Mouse (Mus musculus): ENCODE measurements around the gene Adam12. TPM values are rescaled to one million over a fixed set of nuclear protein-coding genes. Genes with fewer than 3 reads are reported as not detected.
A peak's percentile ranks its signal among the peaks of the same experiment; 100 is the strongest.

Gene Adam12
- polyA plus RNA-seq, 1 experiment from 2014 or later, result 3.4 TPM

DNA sequence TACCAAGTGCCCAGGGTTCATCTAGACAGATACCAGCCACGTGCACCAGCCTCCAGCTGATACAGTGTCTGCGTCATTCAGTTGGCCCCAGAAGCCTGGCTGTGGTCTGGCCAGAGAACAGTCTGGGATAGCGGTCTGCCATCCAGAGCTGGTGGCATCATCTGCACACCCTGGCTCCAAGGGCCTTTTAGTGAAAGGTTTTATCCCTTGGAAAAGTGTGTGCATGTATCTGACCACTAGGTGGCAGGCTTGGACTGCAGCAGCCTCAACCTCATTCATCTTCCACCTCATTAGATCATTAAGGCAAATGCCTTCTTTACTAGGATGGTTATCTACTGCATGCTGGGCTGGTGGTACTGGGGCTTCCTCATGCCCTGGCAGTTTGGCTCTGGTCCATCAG is 375.7 kb downstream of the Adam12 start:
- DNase-seq (peak; percentile 91), ATAC-seq (ENCODE audit: low FRiP score, low TSS enrichment) (peak; percentile 43; the same call in 1 of the 2 replicates)
- 20% methylated on average over 3 of the region's 3 CpGs for WGBS
- no peaks in the 10 kb centered on the region for H3K27me3 ChIP-seq (ENCODE audit: control insufficient read depth, insufficient read depth, low read length)
- no peak overlapping the region for H3K4me3 ChIP-seq (replicated peaks; ENCODE audit: low read depth, low read length)
- H3K4me1 ChIP-seq (ENCODE audit: control insufficient read depth, insufficient read depth, low read length), result no peaks in the 10 kb centered on the region
- H3K4me2 ChIP-seq (ENCODE audit: low read length), result no peak overlapping the region
- H3K27ac ChIP-seq (replicated peaks; ENCODE audit: low read depth, low read length), result no peak overlapping the region
- H3K9ac ChIP-seq (replicated peaks; ENCODE audit: low read length), result no peak overlapping the region
- H3K36me3 ChIP-seq (ENCODE audit: control insufficient read depth, insufficient read depth, low read length), result no peaks in the 10 kb centered on the region
- H3K9me3 ChIP-seq (ENCODE audit: control insufficient read depth, low read length), result no peaks in the 10 kb centered on the region

DNA sequence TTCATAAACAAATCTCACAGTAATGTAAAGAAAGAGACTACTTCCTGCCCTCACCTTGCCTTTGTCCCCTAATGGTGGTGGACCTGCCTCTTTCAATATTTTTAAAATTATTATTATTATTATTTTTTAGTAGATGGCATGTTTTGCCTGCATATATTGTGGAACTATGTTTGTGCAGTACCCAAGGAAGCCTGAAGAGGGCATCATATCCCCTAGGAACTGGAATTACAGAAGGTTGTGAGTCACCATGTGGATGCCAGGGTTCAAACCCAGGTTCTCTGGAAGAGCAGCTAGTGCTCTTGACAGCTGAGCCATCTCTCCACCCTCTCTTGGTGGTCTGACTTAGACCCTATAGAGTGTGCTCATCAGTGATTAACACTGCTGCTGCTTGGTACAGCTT is 381.2 kb downstream of the Adam12 start:
- Histone ChIP-seq H3K4me1 (ENCODE audit: control insufficient read depth, insufficient read depth, low read length) (no peaks in the 10 kb centered on the region), H3K27me3 (ENCODE audit: control insufficient read depth, insufficient read depth, low read length) (no peaks in the 10 kb centered on the region), H3K9ac (replicated peaks; ENCODE audit: low read length) (no peak overlapping the region), H3K27ac (replicated peaks; ENCODE audit: low read depth, low read length) (no peak overlapping the region), H3K9me3 (ENCODE audit: control insufficient read depth, low read length) (no peaks in the 10 kb centered on the region), H3K36me3 (ENCODE audit: control insufficient read depth, insufficient read depth, low read length) (no peaks in the 10 kb centered on the region), H3K4me3 (replicated peaks; ENCODE audit: low read depth, low read length) (no peak overlapping the region), H3K4me2 (ENCODE audit: low read length) (no peak overlapping the region)
- DNase-seq (no peak), ATAC-seq (ENCODE audit: low FRiP score, low TSS enrichment) (no peak)

DNA sequence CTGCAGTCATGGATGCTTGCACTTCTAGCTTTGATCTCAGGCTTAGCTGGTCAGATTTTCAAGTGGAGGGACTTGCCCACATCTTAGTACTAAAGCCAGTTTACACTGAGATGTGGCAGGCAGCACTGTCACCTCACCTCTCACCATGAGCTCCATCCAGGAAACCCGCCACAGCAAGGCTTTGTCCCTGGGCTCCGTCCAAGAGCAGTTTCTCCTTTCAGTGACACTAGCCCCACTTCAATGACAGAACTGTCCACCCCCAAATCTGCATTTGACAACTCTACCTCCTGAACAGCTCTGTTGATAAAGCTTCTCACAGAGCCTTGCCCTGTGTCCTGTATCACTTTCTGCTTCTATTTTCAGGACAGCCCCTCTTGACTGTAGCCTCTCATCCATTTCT is 383.8 kb downstream of the Adam12 start:
- Histone ChIP-seq H3K9me3 (ENCODE audit: control insufficient read depth, low read length) (no peaks in the 10 kb centered on the region), H3K4me3 (replicated peaks; ENCODE audit: low read depth, low read length) (no peak overlapping the region), H3K27ac (replicated peaks; ENCODE audit: low read depth, low read length) (no peak overlapping the region), H3K4me1 (ENCODE audit: control insufficient read depth, insufficient read depth, low read length) (no peaks in the 10 kb centered on the region), H3K27me3 (ENCODE audit: control insufficient read depth, insufficient read depth, low read length) (no peaks in the 10 kb centered on the region), H3K36me3 (ENCODE audit: control insufficient read depth, insufficient read depth, low read length) (no peaks in the 10 kb centered on the region), H3K9ac (replicated peaks; ENCODE audit: low read length) (no peak overlapping the region), H3K4me2 (ENCODE audit: low read length) (no peak overlapping the region)
- WGBS, result 32% methylated on average over 2 of the region's 2 CpGs
- ATAC-seq (ENCODE audit: low FRiP score, low TSS enrichment), result no peak
- DNase-seq, result no peak

DNA sequence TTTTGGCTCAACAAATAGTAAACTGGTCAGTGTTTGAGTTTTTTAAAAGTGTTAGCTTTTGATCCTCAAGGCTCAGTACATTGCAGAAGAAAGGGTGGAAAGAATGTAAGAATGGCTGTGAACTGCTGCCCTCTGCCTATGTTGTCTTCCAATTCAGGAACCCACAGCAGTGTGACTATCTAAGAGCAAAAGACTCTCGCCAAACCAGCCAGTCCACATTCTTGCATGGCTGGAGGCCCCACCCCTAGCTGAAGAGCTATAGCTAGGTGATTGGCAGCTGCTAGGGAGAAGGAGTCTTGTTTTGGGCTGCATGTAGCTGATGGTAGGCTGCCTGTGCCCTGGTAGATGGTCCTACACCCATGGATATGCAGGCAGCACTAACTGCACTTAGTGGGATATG is 384.8 kb downstream of the Adam12 start:
- no peaks in the 10 kb centered on the region for H3K4me1 ChIP-seq (ENCODE audit: control insufficient read depth, insufficient read depth, low read length)
- H3K9ac ChIP-seq (replicated peaks; ENCODE audit: low read length), result no peak overlapping the region
- no peak overlapping the region for H3K4me3 ChIP-seq (replicated peaks; ENCODE audit: low read depth, low read length)
- ATAC-seq (ENCODE audit: low FRiP score, low TSS enrichment) (no peak), DNase-seq (no peak)
- no peaks in the 10 kb centered on the region for H3K36me3 ChIP-seq (ENCODE audit: control insufficient read depth, insufficient read depth, low read length)
- H3K4me2 ChIP-seq (ENCODE audit: low read length), result no peak overlapping the region
- no peak overlapping the region for H3K27ac ChIP-seq (replicated peaks; ENCODE audit: low read depth, low read length)
- H3K9me3 ChIP-seq (ENCODE audit: control insufficient read depth, low read length), result no peaks in the 10 kb centered on the region
- 20% methylated on average over 1 of the region's 1 CpGs for WGBS
- H3K27me3 ChIP-seq (ENCODE audit: control insufficient read depth, insufficient read depth, low read length), result no peaks in the 10 kb centered on the region

DNA sequence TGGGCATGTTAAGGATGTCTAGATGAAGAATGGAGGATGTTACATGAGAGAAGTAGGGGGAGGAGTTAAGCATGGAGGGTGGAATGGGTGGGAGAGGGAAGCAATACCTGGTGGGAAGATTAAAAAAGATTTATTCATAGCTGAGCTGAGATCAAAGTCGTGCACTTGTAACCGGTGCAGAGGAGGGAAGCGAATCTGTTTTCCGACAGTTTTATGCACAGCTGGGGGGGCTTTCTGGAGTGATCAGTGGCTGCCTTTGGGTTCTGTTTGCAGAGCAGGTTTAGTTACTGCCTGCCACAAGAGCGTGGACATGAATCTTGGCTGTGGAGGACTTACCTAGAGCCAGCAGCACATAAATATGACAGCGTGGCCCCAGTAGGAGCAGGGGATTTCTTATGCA is 389.9 kb downstream of the Adam12 start:
- Histone ChIP-seq H3K9me3 (ENCODE audit: control insufficient read depth, low read length) (no peaks in the 10 kb centered on the region), H3K36me3 (ENCODE audit: control insufficient read depth, insufficient read depth, low read length) (no peaks in the 10 kb centered on the region), H3K27ac (replicated peaks; ENCODE audit: low read depth, low read length) (no peak overlapping the region), H3K4me2 (ENCODE audit: low read length) (no peak overlapping the region), H3K9ac (replicated peaks; ENCODE audit: low read length) (no peak overlapping the region), H3K4me3 (replicated peaks; ENCODE audit: low read depth, low read length) (no peak overlapping the region), H3K27me3 (ENCODE audit: control insufficient read depth, insufficient read depth, low read length) (no peaks in the 10 kb centered on the region), H3K4me1 (ENCODE audit: control insufficient read depth, insufficient read depth, low read length) (no peaks in the 10 kb centered on the region)
- DNase-seq, result peak; percentile 18
- no peak for ATAC-seq (ENCODE audit: low FRiP score, low TSS enrichment)
- 58% methylated on average over 6 of the region's 6 CpGs for WGBS

DNA sequence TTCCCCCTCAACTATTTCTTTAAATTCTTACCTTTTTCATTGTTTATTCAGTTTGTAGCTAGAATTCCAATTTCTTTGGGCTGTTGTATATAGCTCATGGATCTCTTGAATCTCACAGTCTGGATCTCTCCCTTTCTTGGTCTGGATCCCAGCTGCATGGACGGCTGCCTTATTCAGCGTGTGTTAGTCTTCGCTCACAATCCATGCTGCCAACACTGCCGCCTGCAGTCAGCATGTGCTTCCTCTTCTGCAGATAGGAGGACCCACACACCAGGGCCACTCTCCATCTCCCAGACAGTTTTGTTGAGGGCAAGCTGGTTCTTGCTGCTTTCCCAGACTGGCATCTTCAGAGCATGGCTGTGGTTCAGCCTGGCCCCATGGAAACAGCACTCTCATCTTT is 392.4 kb downstream of the Adam12 start:
- H3K36me3 ChIP-seq (ENCODE audit: control insufficient read depth, insufficient read depth, low read length), result no peaks in the 10 kb centered on the region
- H3K27me3 ChIP-seq (ENCODE audit: control insufficient read depth, insufficient read depth, low read length), result no peaks in the 10 kb centered on the region
- WGBS, result 85% methylated on average over 4 of the region's 4 CpGs
- no peak overlapping the region for H3K4me2 ChIP-seq (ENCODE audit: low read length)
- DNase-seq (no peak), ATAC-seq (ENCODE audit: low FRiP score, low TSS enrichment) (no peak)
- H3K4me1 ChIP-seq (ENCODE audit: control insufficient read depth, insufficient read depth, low read length), result no peaks in the 10 kb centered on the region
- no peak overlapping the region for H3K4me3 ChIP-seq (replicated peaks; ENCODE audit: low read depth, low read length)
- no peak overlapping the region for H3K9ac ChIP-seq (replicated peaks; ENCODE audit: low read length)
- H3K27ac ChIP-seq (replicated peaks; ENCODE audit: low read depth, low read length), result no peak overlapping the region
- no peaks in the 10 kb centered on the region for H3K9me3 ChIP-seq (ENCODE audit: control insufficient read depth, low read length)

Small RNA genes lying within 50 kb of the gene (microRNA-seq; reads per million reads assigned to microRNA genes)
- not detected for gene Gm23631

Other genes with a start within 250 kb of the Adam12 start
- gene D7Ertd443e, start 153.5 kb upstream of the Adam12 start, polyA plus RNA-seq (2014; fragmentation: Nextera tagmentation; extraction: Ambion mirVana), result 0.24 and 0.47 TPM in 2 replicates

Data from midbrain, embryonic 14.5 days (tissue).